Mouse (Mus musculus) intestine, embryonic 16.5 days (tissue): ENCODE results near the gene Gigyf2. TPM values are rescaled to one million over a fixed set of nuclear protein-coding genes. Genes with fewer than 3 reads are reported as not detected.
A peak's percentile ranks its signal among the peaks of the same experiment; 100 is the strongest.

Source experiments
- ATAC-seq: fragments of 200-750 bp; cut with Nextera tagmentation; 2 replicates; pipeline ENCODE4 v1.8.0; 2017; ENCODE audit warnings: moderate TSS enrichment, moderate library complexity
- H3K27ac ChIP-seq: fragments of 300-500 bp; sonication (generic); 2 replicates; pipeline ENCODE4 v1.5.1; 2014; ENCODE audit warnings: mild to moderate bottlenecking, low read length
- H3K27me3 ChIP-seq: fragments of 300-500 bp; sonication (generic); replicated peaks from 2 replicates; pipeline ENCODE4 v1.6.1; 2014; ENCODE audit warnings: low read length, control low read depth, mixed read lengths; ENCODE audit not compliant: control insufficient read depth, insufficient read depth
- H3K36me3 ChIP-seq: fragments of 300-500 bp; sonication (generic); 2 replicates; pipeline ENCODE4 v1.6.1; 2014; ENCODE audit warnings: low read length, control low read depth; ENCODE audit not compliant: control insufficient read depth, insufficient read depth
- H3K4me1 ChIP-seq: fragments of 300-500 bp; sonication (generic); 2 replicates; pipeline ENCODE4 v1.6.1; 2014; ENCODE audit warnings: low read length, control low read depth, mixed read lengths; ENCODE audit not compliant: control insufficient read depth, insufficient read depth
- H3K4me2 ChIP-seq: fragments of 300-500 bp; sonication (generic); 2 replicates; pipeline ENCODE4 v1.6.1; 2014; ENCODE audit warnings: low read depth, low read length, control low read depth
- H3K4me3 ChIP-seq: fragments of 300-500 bp; sonication (generic); 2 replicates; pipeline ENCODE4 v1.5.1; 2014; ENCODE audit warnings: mild to moderate bottlenecking, low read length
- H3K9ac ChIP-seq: fragments of 300-500 bp; sonication (generic); 2 replicates; pipeline ENCODE4 v1.6.1; 2014; ENCODE audit warnings: low read depth, low read length
- H3K9me3 ChIP-seq: fragments of 300-500 bp; sonication (generic); 2 replicates; pipeline ENCODE4 v1.6.1; 2016; ENCODE audit warnings: low read length, control low read depth; ENCODE audit not compliant: control insufficient read depth
- WGBS: fragments of 180-500 bp; shearing (Covaris S2); extraction: QIAGEN DNeasy Blood & Tissue Kit; methylation state at CpG from one replicate; pipeline ENCODE4 v1.1.7; 2014; 5-methylcytosine and 5-hydroxymethylcytosine counted together
- polyA plus RNA-seq: library from polyadenylated mRNA; unstranded; fragments of >200 nt; fragmentation: Nextera tagmentation; extraction: Ambion mirVana; gene quantifications from 2 replicates; pipeline ENCODE4 v1.2.1, GENCODE M21; 2015

Gene Gigyf2
- polyA plus RNA-seq, 1 experiment from 2014 or later = 39.1 TPM

- Histone ChIP-seq H3K9ac (no peak overlapping the region), H3K9me3 (no peaks in the 10 kb centered on the region), H3K36me3 (no peaks in the 10 kb centered on the region), H3K27ac (no peak overlapping the region), H3K4me1 (0 out of 2 replicates have a peak, but pooled peaks cover 7% of the 10 kb centered on the region), H3K27me3 (no peaks in the 10 kb centered on the region), H3K4me3 (no peak overlapping the region), H3K4me2 (no peak overlapping the region)
- 60% methylated on average over 4 of the region's 4 CpGs for WGBS
- ATAC-seq = peak; percentile 66
These were observed 32.6 kb upstream of the Gigyf2 start for GRCm38 (mm10) chr1:87294063-87294710.

- no peak for ATAC-seq
- H3K9ac ChIP-seq = no peak overlapping the region
- no peaks in the 10 kb centered on the region for H3K36me3 ChIP-seq
- H3K4me2 ChIP-seq = no peak overlapping the region
- H3K27ac ChIP-seq = no peak overlapping the region; the same call in 1 of the 2 replicates
- no peaks in the 10 kb centered on the region for H3K9me3 ChIP-seq
- no peak overlapping the region for H3K4me3 ChIP-seq
- H3K27me3 ChIP-seq = no peaks in the 10 kb centered on the region
- 46% methylated on average over 4 of the region's 4 CpGs for WGBS
- 0 out of 2 replicates have a peak, but pooled peaks cover 7% of the 10 kb centered on the region for H3K4me1 ChIP-seq
These were observed 31.8 kb upstream of the Gigyf2 start for GRCm38 (mm10) chr1:87294951-87295350.

GRCm38 (mm10) chr1:87297346-87297925 is 29.4 kb upstream of the Gigyf2 start:
- no peak overlapping the region for H3K4me3 ChIP-seq
- H3K27me3 ChIP-seq = no peaks in the 10 kb centered on the region
- no peaks in the 10 kb centered on the region for H3K36me3 ChIP-seq
- no peak overlapping the region for H3K4me2 ChIP-seq
- H3K9ac ChIP-seq = no peak overlapping the region
- no peak for ATAC-seq
- H3K9me3 ChIP-seq = no peaks in the 10 kb centered on the region
- WGBS = 88% methylated on average over 10 of the region's 10 CpGs
- H3K4me1 ChIP-seq = 0 out of 2 replicates have a peak, but pooled peaks cover 7% of the 10 kb centered on the region
- H3K27ac ChIP-seq = no peak overlapping the region

GRCm38 (mm10) chr1:87300360-87301286 is 26.2 kb upstream of the Gigyf2 start:
- H3K4me1 ChIP-seq = no peaks in the 10 kb centered on the region
- peak; percentile 61 for ATAC-seq
- H3K4me3 ChIP-seq = no peak overlapping the region
- no peaks in the 10 kb centered on the region for H3K9me3 ChIP-seq
- no peak overlapping the region for H3K4me2 ChIP-seq
- no peak overlapping the region for H3K9ac ChIP-seq
- H3K36me3 ChIP-seq = no peaks in the 10 kb centered on the region
- WGBS = 50% methylated on average over 14 of the region's 14 CpGs
- H3K27ac ChIP-seq = no peak overlapping the region
- H3K27me3 ChIP-seq = no peaks in the 10 kb centered on the region

- H3K4me3 ChIP-seq = no peak overlapping the region
- ATAC-seq = no peak
- no peak overlapping the region for H3K27ac ChIP-seq
- H3K4me1 ChIP-seq = no peaks in the 10 kb centered on the region
- no peaks in the 10 kb centered on the region for H3K36me3 ChIP-seq
- no peak overlapping the region for H3K9ac ChIP-seq
- WGBS = 87% methylated on average over 2 of the region's 2 CpGs
- H3K4me2 ChIP-seq = no peak overlapping the region
- H3K9me3 ChIP-seq = no peaks in the 10 kb centered on the region
- H3K27me3 ChIP-seq = no peaks in the 10 kb centered on the region
These were observed 24.8 kb upstream of the Gigyf2 start for GRCm38 (mm10) chr1:87301971-87302370.

GRCm38 (mm10) chr1:87308952-87309351 is 17.8 kb upstream of the Gigyf2 start:
- H3K9ac ChIP-seq = no peak overlapping the region
- WGBS = 72% methylated on average over 3 of the region's 3 CpGs
- no peak overlapping the region for H3K4me2 ChIP-seq
- H3K4me3 ChIP-seq = no peak overlapping the region
- H3K27ac ChIP-seq = no peak overlapping the region
- ATAC-seq = peak; percentile 91
- H3K4me1 ChIP-seq = no peaks in the 10 kb centered on the region
- no peaks in the 10 kb centered on the region for H3K36me3 ChIP-seq
- no peaks in the 10 kb centered on the region for H3K9me3 ChIP-seq
- no peaks in the 10 kb centered on the region for H3K27me3 ChIP-seq

- Histone ChIP-seq H3K27me3 (no peaks in the 10 kb centered on the region), H3K27ac (no peak overlapping the region), H3K9ac (no peak overlapping the region), H3K4me1 (no peaks in the 10 kb centered on the region), H3K4me2 (no peak overlapping the region), H3K9me3 (no peaks in the 10 kb centered on the region), H3K4me3 (no peak overlapping the region), H3K36me3 (no peaks in the 10 kb centered on the region)
- ATAC-seq = no peak
- WGBS = 78% methylated on average over 16 of the region's 16 CpGs
These were observed 17.2 kb upstream of the Gigyf2 start for GRCm38 (mm10) chr1:87309621-87310020.

- WGBS = 89% methylated on average over 2 of the region's 2 CpGs
- ATAC-seq = no peak
- no peaks in the 10 kb centered on the region for H3K9me3 ChIP-seq
- no peaks in the 10 kb centered on the region for H3K36me3 ChIP-seq
- H3K27me3 ChIP-seq = no peaks in the 10 kb centered on the region
- no peak overlapping the region for H3K4me2 ChIP-seq
- H3K4me1 ChIP-seq = no peaks in the 10 kb centered on the region
- H3K27ac ChIP-seq = no peak overlapping the region
- no peak overlapping the region for H3K9ac ChIP-seq
- no peak overlapping the region for H3K4me3 ChIP-seq
These were observed 14.1 kb upstream of the Gigyf2 start for GRCm38 (mm10) chr1:87312681-87313080.

GRCm38 (mm10) chr1:87313116-87313515 is 13.7 kb upstream of the Gigyf2 start:
- no peak for ATAC-seq
- H3K4me1 ChIP-seq = no peaks in the 10 kb centered on the region
- H3K9me3 ChIP-seq = no peaks in the 10 kb centered on the region
- H3K4me2 ChIP-seq = no peak overlapping the region
- no peaks in the 10 kb centered on the region for H3K36me3 ChIP-seq
- 82% methylated on average over 2 of the region's 2 CpGs for WGBS
- no peak overlapping the region for H3K27ac ChIP-seq
- no peaks in the 10 kb centered on the region for H3K27me3 ChIP-seq
- H3K4me3 ChIP-seq = no peak overlapping the region
- H3K9ac ChIP-seq = no peak overlapping the region
